19 mouse cellular contexts compared by ENCODE assay signal in the genomic region with DNA sequence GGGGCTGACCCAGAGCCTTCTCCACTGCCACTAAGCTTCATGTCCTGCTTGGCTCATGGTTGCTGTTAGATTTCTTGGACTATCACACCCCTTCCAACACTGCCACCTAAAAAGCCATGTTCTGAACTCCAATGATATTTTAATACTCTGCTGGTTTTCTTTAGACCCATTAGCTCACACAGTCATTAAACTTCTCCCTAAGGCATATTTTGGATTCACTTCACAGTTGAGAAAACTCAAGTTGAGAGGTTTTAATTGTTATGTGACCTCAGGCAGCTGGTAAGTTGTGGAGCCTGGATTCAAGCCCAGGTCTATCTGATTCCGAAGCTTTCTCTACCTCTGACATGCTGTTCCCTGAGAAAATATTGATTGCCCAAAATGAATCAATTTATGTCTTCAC. TPM values are rescaled to one million over a fixed set of nuclear protein-coding genes. Genes with fewer than 3 reads are reported as not detected.
"Had no signal": no experiment of that assay in that cellular context is flagged by ENCODE, and none has a peak within 500 bp of the region (broad histone marks: within the 10 kb centered on the region; RNA-seq: fewer than 3 reads in every experiment).

No protein-coding gene starts in this region.

- H3K9ac ChIP-seq: liver, embryonic 13.5 days; liver, postnatal 0 days; lung, embryonic 15.5 days; midbrain, embryonic 15.5 days; neural tube, embryonic 13.5 days had no signal

- H3K4me2 ChIP-seq: liver, embryonic 13.5 days; lung, embryonic 15.5 days; midbrain, embryonic 11.5 days; midbrain, embryonic 15.5 days; neural tube, embryonic 13.5 days had no signal

- ATAC-seq: liver, postnatal 0 days; midbrain, embryonic 15.5 days had no signal

- H3K9me3 ChIP-seq: limb, embryonic 10.5 days; liver, embryonic 13.5 days; lung, embryonic 15.5 days; megakaryocyte, embryonic 14.5 days; midbrain, embryonic 15.5 days; neural tube, embryonic 13.5 days had no signal

- H3K27me3 ChIP-seq: liver, embryonic 13.5 days; lung, embryonic 15.5 days; megakaryocyte, embryonic 14.5 days; midbrain, embryonic 15.5 days; neural tube, embryonic 13.5 days had no signal

- H3K4me1 ChIP-seq: limb, embryonic 10.5 days; liver, embryonic 13.5 days; lung, embryonic 15.5 days; megakaryocyte, embryonic 14.5 days; midbrain, embryonic 15.5 days; neural tube, embryonic 13.5 days had no signal

- DNase-seq: kidney, adult 9 months; liver, embryonic 13.5 days; liver, postnatal 0 days; lung, postnatal 14 days; right cerebral cortex, adult 18-20 months; right cerebral cortex, postnatal 25 days; thymus, postnatal 4 days had no signal

- H3K27ac ChIP-seq: left cerebral cortex, adult 2 months; limb, embryonic 10.5 days; liver, embryonic 13.5 days; lung, embryonic 15.5 days; macrophage; midbrain, embryonic 15.5 days; neural tube, embryonic 13.5 days had no signal

- H3K4me3 ChIP-seq: left cerebral cortex, adult 2 months; limb, embryonic 10.5 days; liver, embryonic 13.5 days; lung, embryonic 15.5 days; megakaryocyte, embryonic 14.5 days; midbrain, embryonic 15.5 days; neural tube, embryonic 13.5 days had no signal

- H3K36me3 ChIP-seq: limb, embryonic 10.5 days; liver, embryonic 13.5 days; lung, embryonic 15.5 days; midbrain, embryonic 15.5 days; neural tube, embryonic 13.5 days had no signal

RNA-seq across cellular contexts. Expression of a gene that starts 11.6 kb away (rescaled TPM):
- total RNA-seq: layer of hippocampus, postnatal 25 days; left cerebral cortex, adult 2 months; left cerebral cortex, postnatal 14 days had no signal
- polyA plus RNA-seq: large intestine, adult 2 months; limb, embryonic 10.5 days; liver, embryonic 13.5 days; liver, postnatal 0 days; macrophage; midbrain, embryonic 11.5 days; neural tube, embryonic 13.5 days; small intestine, adult 2 months had no signal
